Mouse (Mus musculus): ENCODE results near the gene Klhl36. TPM values are rescaled to one million over a fixed set of nuclear protein-coding genes. Genes with fewer than 3 reads are reported as not detected.
A peak's percentile ranks its signal among the peaks of the same experiment; 100 is the strongest.

Gene Klhl36
- polyA plus RNA-seq, 1 experiment from 2014 or later: 11.8 TPM

GRCm38 (mm10) chr8:119854035-119854434, 8.0 kb upstream of the Klhl36 start:
- 49% methylated on average over 5 of the region's 5 CpGs for WGBS
- no peaks in the 10 kb centered on the region for H3K9me3 ChIP-seq (ENCODE audit: low read depth, low read length)
- DNase-seq: no peak

GRCm38 (mm10) chr8:119855656-119856055, 6.4 kb upstream of the Klhl36 start:
- 68% methylated on average over 5 of the region's 5 CpGs for WGBS
- H3K4me3 ChIP-seq (ENCODE audit: low read depth, low read length): no peak overlapping the region

More at GRCm38 (mm10) chr8:119854035-119854434, 8.0 kb upstream of the Klhl36 start:
- Histone ChIP-seq H3K4me3 (ENCODE audit: low read depth, low read length) (no peak overlapping the region), H3K27ac (ENCODE audit: low read depth) (no peak overlapping the region), H3K4me1 (ENCODE audit: insufficient read depth) (no peaks in the 10 kb centered on the region), H3K9ac (no peak overlapping the region), H3K27me3 (ENCODE audit: insufficient read depth, low read length) (no peaks in the 10 kb centered on the region), H3K4me2 (no peak overlapping the region), H3K36me3 (ENCODE audit: insufficient read depth) (no peaks in the 10 kb centered on the region)
- ATAC-seq (ENCODE audit: insufficient read depth): no peak
- no peak for TF ChIP-seq CTCF (IDR thresholded peaks at IDR 0.05; ENCODE audit: low read depth)

GRCm38 (mm10) chr8:119857767-119858166, 4.3 kb upstream of the Klhl36 start:
- WGBS: 59% methylated on average over 6 of the region's 6 CpGs
- no peak for TF ChIP-seq CTCF (IDR thresholded peaks at IDR 0.05; ENCODE audit: low read depth)
- ATAC-seq (ENCODE audit: insufficient read depth): no peak

More at GRCm38 (mm10) chr8:119855656-119856055, 6.4 kb upstream of the Klhl36 start:
- Histone ChIP-seq H3K4me1 (ENCODE audit: insufficient read depth) (no peaks in the 10 kb centered on the region), H3K36me3 (ENCODE audit: insufficient read depth) (no peaks in the 10 kb centered on the region), H3K9ac (no peak overlapping the region), H3K9me3 (ENCODE audit: low read depth, low read length) (no peaks in the 10 kb centered on the region), H3K27ac (ENCODE audit: low read depth) (no peak overlapping the region), H3K27me3 (ENCODE audit: insufficient read depth, low read length) (no peaks in the 10 kb centered on the region), H3K4me2 (no peak overlapping the region)
- TF ChIP-seq CTCF (IDR thresholded peaks at IDR 0.05; ENCODE audit: low read depth): no peak
- ATAC-seq (ENCODE audit: insufficient read depth): no peak
- no peak for DNase-seq

GRCm38 (mm10) chr8:119862390-119862734, 296 bp downstream of the Klhl36 start:
- TF ChIP-seq CTCF (IDR thresholded peaks at IDR 0.05; ENCODE audit: low read depth): no peak
- ATAC-seq (ENCODE audit: insufficient read depth): no peak
- H3K4me1 ChIP-seq (ENCODE audit: insufficient read depth): peaks cover 8% of the 10 kb centered on the region; the same call in 1 of the 2 replicates
- peak overlapping the region; percentile 15; the same call in 1 of the 2 replicates for H3K27ac ChIP-seq (ENCODE audit: low read depth)
- DNase-seq: no peak
- peak overlapping the region; percentile 94 for H3K4me2 ChIP-seq
- H3K9ac ChIP-seq: peak overlapping the region; percentile 69
- under 1% methylated on average over 19 of the region's 19 CpGs for WGBS
- H3K9me3 ChIP-seq (ENCODE audit: low read depth, low read length): no peaks in the 10 kb centered on the region
- peaks cover 6% of the 10 kb centered on the region; the same call in 1 of the 2 replicates for H3K27me3 ChIP-seq (ENCODE audit: insufficient read depth, low read length)
- H3K36me3 ChIP-seq (ENCODE audit: insufficient read depth): no peaks in the 10 kb centered on the region
- H3K4me3 ChIP-seq (ENCODE audit: low read depth, low read length): peak overlapping the region; percentile 70

More at GRCm38 (mm10) chr8:119857767-119858166, 4.3 kb upstream of the Klhl36 start:
- H3K27ac ChIP-seq (ENCODE audit: low read depth): no peak overlapping the region
- no peak overlapping the region for H3K4me3 ChIP-seq (ENCODE audit: low read depth, low read length)
- H3K4me1 ChIP-seq (ENCODE audit: insufficient read depth): 0 out of 2 replicates have a peak, but pooled peaks cover 3% of the 10 kb centered on the region
- H3K9ac ChIP-seq: no peak overlapping the region
- no peaks in the 10 kb centered on the region for H3K9me3 ChIP-seq (ENCODE audit: low read depth, low read length)
- H3K27me3 ChIP-seq (ENCODE audit: insufficient read depth, low read length): no peaks in the 10 kb centered on the region
- no peak for DNase-seq
- no peaks in the 10 kb centered on the region for H3K36me3 ChIP-seq (ENCODE audit: insufficient read depth)
- no peak overlapping the region for H3K4me2 ChIP-seq

- H3K27me3 ChIP-seq (ENCODE audit: insufficient read depth, low read length): peaks cover 6% of the 10 kb centered on the region; the same call in 1 of the 2 replicates
- ATAC-seq (ENCODE audit: insufficient read depth): no peak; the same call in 1 of the 2 replicates
- DNase-seq: peak; percentile 58
- no peaks in the 10 kb centered on the region for H3K9me3 ChIP-seq (ENCODE audit: low read depth, low read length)
- peaks cover 8% of the 10 kb centered on the region; the same call in 1 of the 2 replicates for H3K4me1 ChIP-seq (ENCODE audit: insufficient read depth)
- H3K4me2 ChIP-seq: peak overlapping the region; percentile 94
- peak overlapping the region; percentile 70 for H3K4me3 ChIP-seq (ENCODE audit: low read depth, low read length)
- no peaks in the 10 kb centered on the region for H3K36me3 ChIP-seq (ENCODE audit: insufficient read depth)
- no peak for TF ChIP-seq CTCF (IDR thresholded peaks at IDR 0.05; ENCODE audit: low read depth)
- H3K9ac ChIP-seq: peak overlapping the region; percentile 69
- H3K27ac ChIP-seq (ENCODE audit: low read depth): peak overlapping the region; percentile 15; the same call in 1 of the 2 replicates
- 6% methylated on average over 6 of the region's 6 CpGs for whole genome bisulfite sequencing
These were observed 683 bp downstream of the Klhl36 start for GRCm38 (mm10) chr8:119862749-119863148.

GRCm38 (mm10) chr8:119869616-119870015, 7.5 kb downstream of the Klhl36 start:
- no peak for TF ChIP-seq CTCF (IDR thresholded peaks at IDR 0.05; ENCODE audit: low read depth)
- Histone ChIP-seq H3K4me3 (ENCODE audit: low read depth, low read length) (no peak overlapping the region), H3K27ac (ENCODE audit: low read depth) (no peak overlapping the region), H3K27me3 (ENCODE audit: insufficient read depth, low read length) (no peaks in the 10 kb centered on the region), H3K4me2 (no peak overlapping the region), H3K36me3 (ENCODE audit: insufficient read depth) (peaks cover 41% of the 10 kb centered on the region), H3K4me1 (ENCODE audit: insufficient read depth) (no peaks in the 10 kb centered on the region), H3K9me3 (ENCODE audit: low read depth, low read length) (peaks cover 8% of the 10 kb centered on the region; the same call in 1 of the 2 replicates), H3K9ac (no peak overlapping the region)
- DNase-seq: peak; percentile 27
- no peak for ATAC-seq (ENCODE audit: insufficient read depth)
- 76% methylated on average over 20 of the region's 20 CpGs for WGBS

- 94% methylated on average over 1 of the region's 1 CpGs for WGBS
- no peak overlapping the region for H3K9ac ChIP-seq
- H3K27me3 ChIP-seq (ENCODE audit: insufficient read depth, low read length): no peaks in the 10 kb centered on the region
- H3K9me3 ChIP-seq (ENCODE audit: low read depth, low read length): peaks cover 8% of the 10 kb centered on the region; the same call in 1 of the 2 replicates
- H3K4me1 ChIP-seq (ENCODE audit: insufficient read depth): no peaks in the 10 kb centered on the region
- TF ChIP-seq CTCF (IDR thresholded peaks at IDR 0.05; ENCODE audit: low read depth): no peak
- DNase-seq: no peak
- ATAC-seq (ENCODE audit: insufficient read depth): no peak
- no peak overlapping the region for H3K4me3 ChIP-seq (ENCODE audit: low read depth, low read length)
- H3K27ac ChIP-seq (ENCODE audit: low read depth): no peak overlapping the region
- H3K4me2 ChIP-seq: no peak overlapping the region
- peaks cover 44% of the 10 kb centered on the region for H3K36me3 ChIP-seq (ENCODE audit: insufficient read depth)
These were observed 11.1 kb downstream of the Klhl36 start for GRCm38 (mm10) chr8:119873181-119873580.
